In genomic region chr3:145004422-145004821, GRCm38 (mm10) we compare ENCODE assay signal across 16 mouse cellular contexts. TPM values are rescaled to one million over a fixed set of nuclear protein-coding genes. Genes with fewer than 3 reads are reported as not detected.
DNase-seq lines count a peak whose midpoint lies in the region; ATAC-seq and TF ChIP-seq lines count a peak whose summit lies in the region.
"Had no signal": no experiment of that assay in that cellular context is flagged by ENCODE, and none has a peak within 500 bp of the region (broad histone marks: within the 10 kb centered on the region; RNA-seq: fewer than 3 reads in every experiment).

No protein-coding gene starts in this region.

- H3K27me3 ChIP-seq in kidney, postnatal 0 days (ENCODE audit: insufficient read depth, low read length): no peaks in the 10 kb centered on the region
- no peaks in the 10 kb centered on the region for H3K27me3 ChIP-seq in CH12.LX (replicated peaks)
- H3K27me3 ChIP-seq in forebrain, embryonic 11.5 days (ENCODE audit: control insufficient read depth, insufficient read depth, low read length): no peaks in the 10 kb centered on the region

- TF ChIP-seq EP300 in CH12.LX (IDR thresholded peaks at IDR 0.05; ENCODE audit: low read length): no peak

- TF ChIP-seq RAD21 in CH12.LX (IDR thresholded peaks at IDR 0.05; ENCODE audit: low read depth, low read length): peak; percentile 91

- 32% methylated on average over 5 of the region's 5 CpGs for WGBS in kidney, postnatal 0 days
- WGBS in forebrain, embryonic 11.5 days: 35% methylated on average over 5 of the region's 5 CpGs

- H3K36me3 ChIP-seq in kidney, postnatal 0 days (ENCODE audit: insufficient read depth, low read length): no peaks in the 10 kb centered on the region
- no peaks in the 10 kb centered on the region for H3K36me3 ChIP-seq in CH12.LX (replicated peaks in 1 of 2; ENCODE audit: control insufficient read depth in 1 of 2, insufficient read depth in 1 of 2, low read length in 1 of 2)
- H3K36me3 ChIP-seq in forebrain, embryonic 11.5 days (ENCODE audit: control insufficient read depth, insufficient read depth, low read length): no peaks in the 10 kb centered on the region
- H3K36me3 ChIP-seq: heart, embryonic 10.5 days; hindbrain, embryonic 10.5 days had no signal

- no peak overlapping the region for H3K4me3 ChIP-seq in kidney, postnatal 0 days (replicated peaks; ENCODE audit: low read depth, low read length)
- H3K4me3 ChIP-seq in CH12.LX (replicated peaks in 1 of 3; ENCODE audit: low read depth in 2 of 3, low read length in 2 of 3, poor library complexity in 1 of 3): no peak overlapping the region
- no peak overlapping the region for H3K4me3 ChIP-seq in forebrain, embryonic 11.5 days (ENCODE audit: low read depth, low read length)
- H3K4me3 ChIP-seq: heart, embryonic 10.5 days; hindbrain, embryonic 10.5 days had no signal

- H3K4me1 ChIP-seq in kidney, postnatal 0 days (replicated peaks; ENCODE audit: insufficient read depth, low read length): no peaks in the 10 kb centered on the region
- no peaks in the 10 kb centered on the region; a peak in 1 of 4 replicates for H3K4me1 ChIP-seq in CH12.LX (ENCODE audit: control insufficient read depth in 1 of 2, insufficient read depth in 2 of 2)
- no peaks in the 10 kb centered on the region for H3K4me1 ChIP-seq in forebrain, embryonic 11.5 days (replicated peaks; ENCODE audit: control insufficient read depth, insufficient read depth, low read length)
- H3K4me1 ChIP-seq: heart, embryonic 10.5 days; hindbrain, embryonic 10.5 days had no signal

- no peak overlapping the region for H3K4me2 ChIP-seq in kidney, postnatal 0 days (ENCODE audit: low read length)
- H3K4me2 ChIP-seq in CH12.LX (ENCODE audit: insufficient read depth, low read depth, poor library complexity, severe bottlenecking): no peak overlapping the region
- H3K4me2 ChIP-seq in forebrain, embryonic 11.5 days (ENCODE audit: low read depth, low read length, severe bottlenecking): no peak overlapping the region

- in situ Hi-C loops in CH12.LX (cut with MboI; ENCODE audit: low pct_ligation_motif_present, low pct_unique_long_range_greater_than_20kb, low sequenced_read_pairs): loop anchor here (10.0 kb wide), 2 partner anchors 180 to 210 kb away; no protein-coding TSS in a partner anchor

- dilution Hi-C loops in CH12.LX (cut with MboI; ENCODE audit: extremely low pct_ligation_motif_present, extremely low pct_unique_long_range_greater_than_20kb, low sequenced_read_pairs): no loop called here

- ATAC-seq in kidney, postnatal 0 days (replicated peaks; ENCODE audit: low FRiP score, low read depth): no peak
- ATAC-seq in forebrain, embryonic 11.5 days (replicated peaks; ENCODE audit: low FRiP score): no peak

- no peak overlapping the region for H3K9ac ChIP-seq in kidney, postnatal 0 days (ENCODE audit: low read depth, low read length)
- H3K9ac ChIP-seq in CH12.LX (ENCODE audit: insufficient read depth, low read depth): no peak overlapping the region
- H3K9ac ChIP-seq in forebrain, embryonic 11.5 days (ENCODE audit: low read length): no peak overlapping the region

- no peaks in the 10 kb centered on the region for H3K9me3 ChIP-seq in kidney, postnatal 0 days (replicated peaks; ENCODE audit: low read length)
- H3K9me3 ChIP-seq in CH12.LX (replicated peaks; ENCODE audit: low read length): no peaks in the 10 kb centered on the region
- no peaks in the 10 kb centered on the region for H3K9me3 ChIP-seq in forebrain, embryonic 11.5 days (ENCODE audit: control insufficient read depth, low read length)
- H3K9me3 ChIP-seq: heart, embryonic 10.5 days; hindbrain, embryonic 10.5 days had no signal

- no peak for TF ChIP-seq POLR2A in CH12.LX (IDR thresholded peaks at IDR 0.05; ENCODE audit: low read depth, low read length)

- no peaks in the 10 kb centered on the region for H3K79me2 ChIP-seq in CH12.LX (replicated peaks; ENCODE audit: control insufficient read depth, extremely low read depth, insufficient read depth, poor library complexity, severe bottlenecking)

- peak; percentile 41 for DNase-seq in kidney, postnatal 0 days (ENCODE audit: low spot score)
- DNase-seq in kidney, postnatal 10 days: no peak
- DNase-seq in 416B (ENCODE audit: low read depth): peak; percentile 36
- peak; percentile 54 for DNase-seq in CH12.LX (ENCODE audit: extremely low read depth)
- DNase-seq in c-Kit-positive CD71-positive TER-119-positive erythroid progenitor cells, embryonic 14.5 days (ENCODE audit: low spot score): peak; percentile 1
- no peak for DNase-seq in natural killer cell, adult 2 months (ENCODE audit: low spot score in 2 of 2)
- DNase-seq in forebrain, embryonic 11.5 days (ENCODE audit: low spot score): no peak
- DNase-seq: adrenal gland, adult 2 months; cerebellum, postnatal 14 days; kidney, adult 9 months; thymus, adult 2 months had no signal

- peak; percentile 66 for TF ChIP-seq CTCF in kidney, postnatal 0 days (IDR thresholded peaks at IDR 0.05; ENCODE audit: low read depth)
- TF ChIP-seq CTCF in CH12.LX (conservative IDR thresholded peaks at IDR 0.05 in 1 of 2, IDR thresholded peaks at IDR 0.05 in 1 of 2; ENCODE audit: low read depth in 2 of 2, low read length in 2 of 2): peak; percentile 55 to 90

- no peak overlapping the region for H3K27ac ChIP-seq in kidney, postnatal 0 days
- no peak overlapping the region for H3K27ac ChIP-seq in CH12.LX (ENCODE audit: insufficient read depth, low read depth)
- H3K27ac ChIP-seq in forebrain, embryonic 11.5 days (ENCODE audit: low read depth, low read length): no peak overlapping the region
- H3K27ac ChIP-seq: heart, embryonic 10.5 days; hindbrain, embryonic 10.5 days had no signal

TF ChIP-seq in CH12.LX, 34 proteins besides CTCF, POLR2A, EP300 and RAD21:
- TF ChIP-seq ELF1 (IDR thresholded peaks at IDR 0.05; ENCODE audit: low read depth, low read length) (no peak), MYC (IDR thresholded peaks at IDR 0.05; ENCODE audit: low read depth, low read length) (0 out of 2 replicates have a peak, but pooled peaks have one; percentile 21), TCF12 (IDR thresholded peaks at IDR 0.05; ENCODE audit: low read depth, low read length) (no peak), MEF2A (IDR thresholded peaks at IDR 0.05; ENCODE audit: borderline replicate concordance, low read depth, low read length) (no peak), MAFK (IDR thresholded peaks at IDR 0.05; ENCODE audit: insufficient replicate concordance, low read length) (peak; percentile 27; the same call in 1 of the 2 replicates), ZC3H11A (IDR thresholded peaks at IDR 0.05; ENCODE audit: low read depth, low read length) (peak; percentile 58; the same call in 1 of the 2 replicates), ETS1 (conservative IDR thresholded peaks at IDR 0.05; ENCODE audit: low read depth, low read length) (no peak), JUN (IDR thresholded peaks at IDR 0.05; ENCODE audit: insufficient read depth, low read depth, low read length) (no peak), MXI1 (IDR thresholded peaks at IDR 0.05; ENCODE audit: low read depth, low read length) (no peak), IRF4 (IDR thresholded peaks at IDR 0.05; ENCODE audit: low read depth, low read length) (no peak), SMC3 (IDR thresholded peaks at IDR 0.05; ENCODE audit: low read depth, low read length) (peak; percentile 84), KAT2A (IDR thresholded peaks at IDR 0.05; ENCODE audit: insufficient replicate concordance, low read length) (no peak)

RNA-seq across cellular contexts. Expression of gene Clca1, which starts 28.2 kb away (rescaled TPM):
- polyA plus RNA-seq in kidney, postnatal 0 days (2015; fragmentation: Nextera tagmentation; extraction: Ambion mirVana): not detected in 2 replicates
- total RNA-seq in CH12.LX (2012; rRNA removed): 0.04 TPM in 2 replicates
- 0.05 and 0.30 TPM in 2 replicates for total RNA-seq in CH12.LX (2014; rRNA removed)
- 1.1 and 1.3 TPM in 2 replicates for polyA plus RNA-seq in CH12.LX (2012; ENCODE audit: insufficient read length, low read depth)
- polyA plus RNA-seq in forebrain, embryonic 11.5 days (2014; fragmentation: Nextera tagmentation; extraction: Ambion mirVana): not detected in 2 replicates
- total RNA-seq: adrenal gland, adult 2 months; layer of hippocampus, adult 8-10 months; left cerebral cortex, postnatal 25 days had no signal
- polyA plus RNA-seq: adrenal gland, adult 2 months; hindbrain, embryonic 10.5 days had no signal

RNA-seq across cellular contexts. Expression of gene Clca4a, which starts 29.6 kb away (rescaled TPM):
- 0.08 TPM in 1 of 2 replicates, not detected in the other for polyA plus RNA-seq in kidney, postnatal 0 days (2015; fragmentation: Nextera tagmentation; extraction: Ambion mirVana)
- total RNA-seq in CH12.LX (2012; rRNA removed) (0.21 and 0.30 TPM in 2 replicates), CH12.LX (2014; rRNA removed) (0.47 and 0.51 TPM in 2 replicates)
- 0.29 and 0.47 TPM in 2 replicates for polyA plus RNA-seq in CH12.LX (2012; ENCODE audit: insufficient read length, low read depth)
- polyA plus RNA-seq in forebrain, embryonic 11.5 days (2014; fragmentation: Nextera tagmentation; extraction: Ambion mirVana): not detected in 2 replicates
- total RNA-seq: adrenal gland, adult 2 months; layer of hippocampus, adult 8-10 months; left cerebral cortex, postnatal 25 days had no signal
- polyA plus RNA-seq: adrenal gland, adult 2 months; hindbrain, embryonic 10.5 days; liver, embryonic 16.5 days had no signal

Comparison
In these comparisons a context has a peak if more than half of its experiments do, and no peak if none do; other contexts are left out.
1. DNase-seq: peak in kidney, postnatal 0 days (single experiment), 416B (single experiment), CH12.LX (single experiment) and c-Kit-positive CD71-positive TER-119-positive erythroid progenitor cells, embryonic 14.5 days (single experiment); none in kidney, postnatal 10 days (single experiment), natural killer cell, adult 2 months (0 of 2) and forebrain, embryonic 11.5 days (single experiment).